Mouse (Mus musculus) limb, embryonic 14.5 days (tissue): ENCODE measurements around the gene Raver2. TPM values are rescaled to one million over a fixed set of nuclear protein-coding genes. Genes with fewer than 3 reads are reported as not detected.

Experiments
- ATAC-seq: fragments of 200-750 bp; cut with Nextera tagmentation; 2 replicates; pipeline ENCODE4 v1.8.0; 2017; ENCODE audit warnings: low read depth, moderate number of reproducible peaks, moderate TSS enrichment; ENCODE audit not compliant: low FRiP score
- DNase-seq: peaks from one replicate; pipeline ENCODE4 v3.0.0-alpha.2; 2015; ENCODE audit warnings: low spot score
- H3K27ac ChIP-seq: fragments of 300-500 bp; sonication (generic); replicated peaks from 2 replicates; pipeline ENCODE4 v1.5.1; 2014; ENCODE audit warnings: low read depth, mild to moderate bottlenecking, low read length, moderate library complexity, mixed read lengths
- H3K27me3 ChIP-seq: fragments of 300-500 bp; sonication (generic); 2 replicates; pipeline ENCODE4 v1.6.1; 2014; ENCODE audit warnings: low read length, mixed read lengths; ENCODE audit not compliant: control insufficient read depth, insufficient read depth
- H3K36me3 ChIP-seq: fragments of 300-500 bp; sonication (generic); 2 replicates; pipeline ENCODE4 v1.6.1; 2014; ENCODE audit warnings: mild to moderate bottlenecking, low read length, moderate library complexity, mixed read lengths; ENCODE audit not compliant: control insufficient read depth, insufficient read depth
- H3K4me1 ChIP-seq: fragments of 300-500 bp; sonication (generic); 2 replicates; pipeline ENCODE4 v1.6.1; 2014; ENCODE audit warnings: antibody characterized with exemption, low read length, mixed read lengths; ENCODE audit not compliant: control insufficient read depth, insufficient read depth
- H3K4me2 ChIP-seq: fragments of 300-500 bp; sonication (generic); replicated peaks from 2 replicates; pipeline ENCODE4 v1.6.1; 2014; ENCODE audit warnings: low read depth, mild to moderate bottlenecking, low read length, moderate library complexity; ENCODE audit not compliant: severe bottlenecking
- H3K4me3 ChIP-seq: fragments of 300-500 bp; sonication (generic); replicated peaks from 2 replicates; pipeline ENCODE4 v1.5.1; 2014; ENCODE audit warnings: low read length
- H3K9ac ChIP-seq: fragments of 300-500 bp; sonication (generic); 2 replicates; pipeline ENCODE4 v1.6.1; 2014; ENCODE audit warnings: mild to moderate bottlenecking, low read depth, low read length, moderate library complexity; ENCODE audit not compliant: severe bottlenecking
- H3K9me3 ChIP-seq: fragments of 300-500 bp; sonication (generic); 2 replicates; pipeline ENCODE4 v1.6.1; 2016; ENCODE audit warnings: low read length; ENCODE audit not compliant: control insufficient read depth
- POLR2A ChIP-seq: fragments of 200-500 bp; IDR thresholded peaks from 2 replicates; pipeline ENCODE4 v1.8.0; 2012; ENCODE audit warnings: inconsistent platforms, mild to moderate bottlenecking, moderate library complexity, borderline replicate concordance; ENCODE audit not compliant: insufficient read depth, insufficient read length; ENCODE audit errors: extremely low read depth
- WGBS: fragments of 180-500 bp; shearing (Covaris S2); extraction: QIAGEN DNeasy Blood & Tissue Kit; methylation state at CpG from one replicate; pipeline ENCODE4 v1.1.7; 2014; 5-methylcytosine and 5-hydroxymethylcytosine counted together
- polyA plus RNA-seq, 2 experiments: library from polyadenylated mRNA; depleted of rRNA in 1 of 2; stranded (reverse) in 1 of 2; unstranded in 1 of 2; fragments of >200 nt; fragmentation: Nextera tagmentation in 1 of 2; extraction: Ambion mirVana in 1 of 2; gene quantifications; 2 replicates each; pipeline versions ENCODE4 v1.2.1 to v1.2.3; 2012 to 2014

Raver2 gene
- polyA plus RNA-seq, 2 experiments, result 16.5 to 23.8 TPM

DNA sequence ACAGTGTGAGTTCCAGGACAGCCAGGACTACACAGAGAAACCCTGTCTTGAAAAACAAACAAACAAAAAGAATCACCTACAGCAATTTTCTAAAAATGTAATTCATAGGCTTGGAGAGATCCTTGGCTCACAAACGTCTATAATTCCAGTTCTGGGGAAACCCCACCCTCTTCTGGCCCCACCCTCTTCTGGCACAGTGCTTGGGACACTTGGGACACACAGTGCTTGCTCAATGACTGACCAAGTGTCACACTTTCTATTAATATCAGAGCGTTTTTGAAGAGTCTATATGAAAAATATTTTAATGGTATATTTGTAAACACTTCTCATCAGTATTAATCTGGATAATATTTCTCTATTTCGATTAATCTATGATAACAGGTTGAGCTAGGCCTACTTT lies 35.7 kb upstream of the Raver2 start:
- TF ChIP-seq POLR2A, result no peak
- Histone ChIP-seq H3K9me3 (no peaks in the 10 kb centered on the region), H3K9ac (no peak overlapping the region), H3K36me3 (no peaks in the 10 kb centered on the region), H3K27me3 (no peaks in the 10 kb centered on the region), H3K4me2 (no peak overlapping the region), H3K4me3 (no peak overlapping the region), H3K27ac (no peak overlapping the region), H3K4me1 (no peaks in the 10 kb centered on the region)
- 73% methylated on average over 3 of the region's 3 CpGs for WGBS
- DNase-seq (no peak), ATAC-seq (no peak)

DNA sequence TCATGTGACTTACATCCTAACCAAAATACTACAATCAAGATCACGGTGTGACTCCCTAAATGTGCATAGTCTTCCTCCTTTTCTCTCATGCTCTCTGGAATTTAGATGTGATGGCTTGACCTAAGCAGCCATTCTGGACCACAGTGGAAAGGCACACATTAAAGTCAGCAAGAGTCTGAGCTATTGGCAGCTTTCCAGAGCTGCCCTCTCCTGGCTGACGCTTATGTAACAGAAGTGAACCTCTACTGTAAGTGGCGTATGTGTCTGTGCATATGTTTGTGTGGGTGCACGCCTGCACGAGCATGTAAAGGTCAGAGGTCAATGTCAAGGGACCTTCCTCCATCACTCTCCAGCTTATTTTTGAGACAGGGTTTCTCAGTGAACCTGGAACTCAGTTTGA lies 33.7 kb upstream of the Raver2 start:
- no peak overlapping the region for H3K4me3 ChIP-seq
- H3K27ac ChIP-seq, result no peak overlapping the region
- no peak overlapping the region for H3K4me2 ChIP-seq
- no peak for TF ChIP-seq POLR2A
- WGBS, result 75% methylated on average over 5 of the region's 5 CpGs
- peak; percentile 7 for DNase-seq
- no peaks in the 10 kb centered on the region for H3K36me3 ChIP-seq
- no peaks in the 10 kb centered on the region for H3K4me1 ChIP-seq
- no peak overlapping the region for H3K9ac ChIP-seq
- no peak for ATAC-seq
- H3K9me3 ChIP-seq, result no peaks in the 10 kb centered on the region
- H3K27me3 ChIP-seq, result no peaks in the 10 kb centered on the region

DNA sequence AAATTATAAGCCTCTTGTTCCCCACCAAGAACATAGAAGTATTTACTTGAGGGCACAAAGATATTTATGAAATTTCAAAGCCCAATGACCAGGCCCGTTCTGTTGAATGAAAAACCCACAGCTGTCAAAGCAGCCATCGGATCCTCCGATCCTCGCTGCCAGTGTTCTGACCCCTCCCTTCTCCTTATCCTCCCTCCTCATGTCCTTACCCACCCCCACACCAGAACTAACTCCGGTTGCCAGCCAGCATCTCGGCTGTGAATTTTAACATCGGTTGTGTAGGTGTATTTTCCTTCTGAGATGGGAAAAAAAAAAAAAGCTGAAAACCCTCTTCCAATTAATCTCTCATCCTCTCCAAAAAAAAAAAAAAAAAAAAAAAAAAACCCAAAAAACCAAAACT lies 31.6 kb upstream of the Raver2 start:
- 71% methylated on average over 7 of the region's 7 CpGs for WGBS
- Histone ChIP-seq H3K27me3 (no peaks in the 10 kb centered on the region), H3K4me1 (no peaks in the 10 kb centered on the region), H3K9me3 (no peaks in the 10 kb centered on the region), H3K36me3 (no peaks in the 10 kb centered on the region), H3K9ac (no peak overlapping the region), H3K4me3 (no peak overlapping the region), H3K27ac (no peak overlapping the region), H3K4me2 (no peak overlapping the region)
- no peak for DNase-seq
- no peak for ATAC-seq
- no peak for TF ChIP-seq POLR2A

DNA sequence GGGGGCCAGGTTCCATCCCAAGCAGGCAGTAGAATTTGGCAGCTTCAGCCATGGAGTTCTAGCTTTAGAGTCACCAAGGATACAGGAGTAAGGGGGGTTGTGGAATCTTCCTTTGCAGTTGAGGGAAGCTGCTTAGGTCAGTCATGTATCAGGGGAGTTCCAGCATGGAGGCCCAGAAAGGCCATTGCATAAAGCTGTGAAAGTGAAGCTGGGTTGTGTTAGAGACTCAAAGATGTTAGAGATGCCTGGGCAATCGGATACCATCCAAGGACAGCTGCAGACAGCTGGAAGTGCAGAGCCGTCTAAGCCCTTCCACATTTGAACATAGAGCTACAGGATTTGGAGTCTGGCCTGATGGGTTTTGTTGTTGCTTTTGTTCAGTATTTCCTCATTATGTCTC lies 25.1 kb upstream of the Raver2 start:
- H3K4me2 ChIP-seq, result no peak overlapping the region
- no peaks in the 10 kb centered on the region for H3K36me3 ChIP-seq
- H3K27ac ChIP-seq, result no peak overlapping the region
- peak; percentile 87 for ATAC-seq
- 0 out of 2 replicates have a peak, but pooled peaks cover 3% of the 10 kb centered on the region for H3K4me1 ChIP-seq
- H3K9me3 ChIP-seq, result no peaks in the 10 kb centered on the region
- no peak for TF ChIP-seq POLR2A
- DNase-seq, result peak; percentile 38
- no peak overlapping the region for H3K4me3 ChIP-seq
- no peak overlapping the region for H3K9ac ChIP-seq
- no peaks in the 10 kb centered on the region for H3K27me3 ChIP-seq
- WGBS, result 63% methylated on average over 2 of the region's 2 CpGs

DNA sequence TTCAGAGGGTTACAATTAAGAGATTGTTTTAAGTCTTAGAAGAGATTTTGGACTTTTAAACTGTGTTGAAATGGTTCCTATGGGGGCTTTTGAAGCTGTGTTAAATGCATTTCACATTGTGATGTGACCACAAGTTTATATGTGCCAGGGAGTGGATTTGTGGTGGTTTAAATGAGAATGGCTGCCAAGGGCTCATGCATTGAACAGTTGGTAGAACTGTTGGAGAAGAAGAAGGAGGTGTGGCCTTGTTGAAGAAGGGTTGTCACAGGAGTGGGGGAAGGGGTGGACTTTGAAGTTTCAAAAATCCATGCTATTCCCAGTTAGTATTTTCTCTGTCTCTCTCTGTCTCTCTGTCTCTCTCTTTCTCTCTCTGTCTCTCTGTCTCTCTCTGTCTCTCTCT lies 24.6 kb upstream of the Raver2 start:
- no peak overlapping the region for H3K4me3 ChIP-seq
- H3K4me1 ChIP-seq, result 0 out of 2 replicates have a peak, but pooled peaks cover 3% of the 10 kb centered on the region
- DNase-seq (peak; percentile 29), ATAC-seq (peak; percentile 65; the same call in 1 of the 2 replicates)
- no peak for TF ChIP-seq POLR2A
- H3K9me3 ChIP-seq, result no peaks in the 10 kb centered on the region
- H3K27me3 ChIP-seq, result no peaks in the 10 kb centered on the region
- H3K36me3 ChIP-seq, result no peaks in the 10 kb centered on the region
- no peak overlapping the region for H3K4me2 ChIP-seq
- no peak overlapping the region for H3K27ac ChIP-seq
- H3K9ac ChIP-seq, result no peak overlapping the region

DNA sequence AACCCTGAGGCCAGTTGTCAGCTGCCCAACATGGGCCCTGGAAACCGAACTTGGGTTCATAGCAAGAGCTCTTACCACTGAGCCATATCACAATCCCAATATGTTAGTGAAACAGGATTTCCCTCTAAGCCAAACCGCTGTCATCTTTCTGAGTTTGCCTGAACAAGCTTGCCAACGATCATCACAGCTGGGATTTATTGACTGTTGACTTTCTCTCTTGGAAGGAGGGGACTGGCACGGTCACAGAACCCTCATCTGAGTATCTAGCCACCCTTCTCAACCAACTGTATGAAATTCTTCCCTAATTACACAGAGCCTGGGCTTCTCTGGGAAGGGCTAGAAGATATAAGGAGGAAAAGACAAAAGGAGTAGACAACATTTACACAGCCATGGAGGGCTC lies 22.2 kb upstream of the Raver2 start:
- Histone ChIP-seq H3K36me3 (no peaks in the 10 kb centered on the region), H3K9me3 (no peaks in the 10 kb centered on the region), H3K4me2 (no peak overlapping the region), H3K27me3 (no peaks in the 10 kb centered on the region), H3K4me1 (0 out of 2 replicates have a peak, but pooled peaks cover 3% of the 10 kb centered on the region), H3K27ac (no peak overlapping the region), H3K4me3 (no peak overlapping the region), H3K9ac (no peak overlapping the region)
- DNase-seq, result no peak
- 55% methylated on average over 4 of the region's 4 CpGs for WGBS
- no peak for TF ChIP-seq POLR2A
- no peak for ATAC-seq
